Mouse (Mus musculus): ENCODE results near the gene 4930556J24Rik.

DNA sequence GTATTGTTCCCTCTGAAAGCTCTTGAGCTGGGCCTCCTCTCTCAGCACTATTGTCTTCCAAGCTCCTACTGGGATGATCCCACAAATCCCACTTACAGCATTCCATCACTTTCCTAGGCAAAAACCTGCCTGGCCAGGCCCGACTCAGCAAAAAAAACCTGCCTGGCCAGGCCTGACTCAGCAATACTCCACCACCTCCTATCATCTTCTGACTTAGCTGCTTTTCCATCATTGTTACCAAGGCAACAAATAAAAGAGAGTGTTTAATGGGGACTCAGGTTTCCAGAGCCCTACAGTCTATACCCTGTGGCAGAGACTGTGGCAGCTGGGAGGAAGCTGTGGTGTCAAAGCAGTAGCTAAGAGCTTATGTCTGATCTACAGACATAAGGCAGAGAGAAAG, 36.0 kb upstream of the 4930556J24Rik start:
- no peak for TF ChIP-seq JUND (IDR thresholded peaks at IDR 0.05; ENCODE audit: low read depth, low read length)
- TF ChIP-seq CTCF (IDR thresholded peaks at IDR 0.05 in 2 of 3, conservative IDR thresholded peaks at IDR 0.05 in 1 of 3; ENCODE audit: control insufficient read depth in 1 of 3, insufficient read depth in 1 of 3, low read depth in 2 of 3, low read length in 3 of 3, poor library complexity in 1 of 3, severe bottlenecking in 1 of 3) = no peak
- TF ChIP-seq ZMIZ1 (IDR thresholded peaks at IDR 0.05; ENCODE audit: low read depth, low read length) = no peak
- TF ChIP-seq USF2 (IDR thresholded peaks at IDR 0.05; ENCODE audit: borderline replicate concordance in 1 of 2, insufficient read depth in 1 of 2, low read depth in 1 of 2, low read length in 2 of 2) = no peak
- TF ChIP-seq GATA1 (IDR thresholded peaks at IDR 0.05; ENCODE audit: low read depth, low read length) = no peak
- TF ChIP-seq POLR2AphosphoS5 (IDR thresholded peaks at IDR 0.05; ENCODE audit: borderline replicate concordance, low read depth, low read length) = no peak
- TF ChIP-seq CHD2 (IDR thresholded peaks at IDR 0.05; ENCODE audit: low read length) = no peak
- no peak for TF ChIP-seq HCFC1 (IDR thresholded peaks at IDR 0.05; ENCODE audit: low read depth, low read length)

All from MEL (cell line).